Mouse (Mus musculus) gastrocnemius, adult 18-20 months (tissue): Measurements from ENCODE around the gene Gm20873. TPM values are rescaled to one million over a fixed set of nuclear protein-coding genes. Genes with fewer than 3 reads are reported as not detected.
"Not testable (repeated sequence)": the region's sequence is repeated elsewhere in the genome, so short reads cannot be mapped to it uniquely, and the experiment has no call there.

Experiments used
- DNase-seq: peaks from one replicate; pipeline ENCODE4 v3.0.0; 2021; ENCODE audit warnings: low spot score
- long read RNA-seq, 2 experiments: library from polyadenylated mRNA; stranded (forward); transcript quantifications; one replicate each; pipeline ENCODE4 v2.0.0; 2021
- total RNA-seq, 2 experiments: library from RNA; stranded (reverse); gene quantifications; 2 replicates each; pipeline ENCODE4 v1.2.3; 2021

Gm20873 gene
- total RNA-seq: not detected
- long read RNA-seq, experiment 1: 0 reads
- long read RNA-seq, experiment 2: 0 reads

- DNase-seq: not testable (repeated sequence)
These were observed at the start of gene Gm20873 for GRCm38 (mm10) chrY:6266798-6267197. Gene Gm20873, plus strand, starts transcription at chrY:6267098.

GRCm38 (mm10) chrY:6237895-6238294 is 29.0 kb upstream of the Gm20873 start, which contains the start of gene Gm21746:
Gene Gm21746, minus strand, starts transcription at chrY:6237995.
- DNase-seq: not testable (repeated sequence)

Other genes starting within 250 kb of the Gm20873 start
- gene Gm21746, start 29.1 kb upstream of the Gm20873 start, total RNA-seq: not detected